Mouse (Mus musculus): Measurements from ENCODE around the gene Hs2st1.

DNA sequence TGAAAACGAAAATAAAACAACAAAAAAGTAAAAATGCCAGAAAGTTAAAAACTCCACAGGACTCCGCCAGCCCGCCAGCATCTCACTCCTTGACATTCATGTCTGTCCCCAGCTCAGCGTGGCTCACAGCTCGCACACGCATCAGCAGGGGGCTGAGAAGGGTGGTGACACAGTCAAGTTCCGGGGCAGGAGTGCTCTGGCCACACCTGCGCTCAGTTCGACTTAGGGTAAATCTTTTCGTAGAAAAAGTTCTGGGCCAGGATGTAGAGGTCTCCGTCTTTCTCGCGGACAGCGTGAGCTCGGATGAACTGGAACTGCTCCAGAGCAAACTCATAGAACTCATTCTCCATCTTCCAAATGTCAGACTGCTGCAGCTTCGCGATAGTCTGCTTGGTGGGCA lies 135.7 kb downstream of the Hs2st1 start:
- TF ChIP-seq CTCF (IDR thresholded peaks at IDR 0.05; ENCODE audit: extremely low read depth, insufficient read depth, low read length) (no peak), POLR2A (IDR thresholded peaks at IDR 0.05; ENCODE audit: extremely low read depth, insufficient read depth, low read length) (no peak)
